Mouse (Mus musculus): ENCODE data around the gene Zfp800. TPM values are rescaled to one million over a fixed set of nuclear protein-coding genes. Genes with fewer than 3 reads are reported as not detected.

The Zfp800 gene
- polyA plus RNA-seq, 1 experiment from 2014 or later = 17.7 TPM

GRCm38 (mm10) chr6:28315208-28315607 lies 82.6 kb downstream of the Zfp800 start:
- no peak overlapping the region for H3K4me3 ChIP-seq (ENCODE audit: low read depth, low read length)
- H3K4me2 ChIP-seq = no peak overlapping the region
- H3K36me3 ChIP-seq (ENCODE audit: control insufficient read depth, insufficient read depth, low read length) = no peaks in the 10 kb centered on the region
- no peaks in the 10 kb centered on the region for H3K4me1 ChIP-seq (ENCODE audit: control insufficient read depth, insufficient read depth, low read length)
- H3K9ac ChIP-seq (ENCODE audit: low read depth, low read length) = no peak overlapping the region
- 80% methylated on average over 3 of the region's 3 CpGs for WGBS (ENCODE audit: insufficient replicate concordance)
- H3K27me3 ChIP-seq (ENCODE audit: control insufficient read depth, insufficient read depth, low read length) = no peaks in the 10 kb centered on the region
- H3K27ac ChIP-seq (ENCODE audit: low read depth, low read length) = no peak overlapping the region
- no peaks in the 10 kb centered on the region for H3K9me3 ChIP-seq (replicated peaks; ENCODE audit: control insufficient read depth, low read length)
- no peak for ATAC-seq (replicated peaks; ENCODE audit: insufficient number of reproducible peaks, low FRiP score, low TSS enrichment)

GRCm38 (mm10) chr6:28312067-28312466 lies 85.7 kb downstream of the Zfp800 start:
- Histone ChIP-seq H3K36me3 (ENCODE audit: control insufficient read depth, insufficient read depth, low read length) (no peaks in the 10 kb centered on the region), H3K9me3 (replicated peaks; ENCODE audit: control insufficient read depth, low read length) (no peaks in the 10 kb centered on the region), H3K4me3 (ENCODE audit: low read depth, low read length) (no peak overlapping the region), H3K9ac (ENCODE audit: low read depth, low read length) (no peak overlapping the region), H3K27me3 (ENCODE audit: control insufficient read depth, insufficient read depth, low read length) (no peaks in the 10 kb centered on the region), H3K4me2 (no peak overlapping the region), H3K4me1 (ENCODE audit: control insufficient read depth, insufficient read depth, low read length) (no peaks in the 10 kb centered on the region), H3K27ac (ENCODE audit: low read depth, low read length) (no peak overlapping the region)
- WGBS (ENCODE audit: insufficient replicate concordance) = 63% methylated on average over 2 of the region's 2 CpGs
- ATAC-seq (replicated peaks; ENCODE audit: insufficient number of reproducible peaks, low FRiP score, low TSS enrichment) = no peak

GRCm38 (mm10) chr6:28309692-28310091 lies 88.1 kb downstream of the Zfp800 start:
- Histone ChIP-seq H3K4me2 (no peak overlapping the region), H3K4me3 (ENCODE audit: low read depth, low read length) (no peak overlapping the region), H3K4me1 (ENCODE audit: control insufficient read depth, insufficient read depth, low read length) (no peaks in the 10 kb centered on the region), H3K27ac (ENCODE audit: low read depth, low read length) (no peak overlapping the region), H3K9me3 (replicated peaks; ENCODE audit: control insufficient read depth, low read length) (no peaks in the 10 kb centered on the region), H3K9ac (ENCODE audit: low read depth, low read length) (no peak overlapping the region), H3K36me3 (ENCODE audit: control insufficient read depth, insufficient read depth, low read length) (no peaks in the 10 kb centered on the region), H3K27me3 (ENCODE audit: control insufficient read depth, insufficient read depth, low read length) (no peaks in the 10 kb centered on the region)
- no peak for ATAC-seq (replicated peaks; ENCODE audit: insufficient number of reproducible peaks, low FRiP score, low TSS enrichment)

- Histone ChIP-seq H3K9me3 (replicated peaks; ENCODE audit: control insufficient read depth, low read length) (no peaks in the 10 kb centered on the region), H3K36me3 (ENCODE audit: control insufficient read depth, insufficient read depth, low read length) (no peaks in the 10 kb centered on the region), H3K9ac (ENCODE audit: low read depth, low read length) (no peak overlapping the region), H3K4me1 (ENCODE audit: control insufficient read depth, insufficient read depth, low read length) (no peaks in the 10 kb centered on the region), H3K4me3 (ENCODE audit: low read depth, low read length) (no peak overlapping the region), H3K4me2 (no peak overlapping the region), H3K27ac (ENCODE audit: low read depth, low read length) (no peak overlapping the region), H3K27me3 (ENCODE audit: control insufficient read depth, insufficient read depth, low read length) (no peaks in the 10 kb centered on the region)
- no peak for ATAC-seq (replicated peaks; ENCODE audit: insufficient number of reproducible peaks, low FRiP score, low TSS enrichment)
- 68% methylated on average over 3 of the region's 3 CpGs for WGBS (ENCODE audit: insufficient replicate concordance)
Observed at GRCm38 (mm10) chr6:28308929-28309328, 88.9 kb downstream of the Zfp800 start.

- Histone ChIP-seq H3K36me3 (ENCODE audit: control insufficient read depth, insufficient read depth, low read length) (no peaks in the 10 kb centered on the region), H3K4me3 (ENCODE audit: low read depth, low read length) (no peak overlapping the region), H3K27me3 (ENCODE audit: control insufficient read depth, insufficient read depth, low read length) (no peaks in the 10 kb centered on the region), H3K9ac (ENCODE audit: low read depth, low read length) (no peak overlapping the region), H3K9me3 (replicated peaks; ENCODE audit: control insufficient read depth, low read length) (no peaks in the 10 kb centered on the region), H3K4me1 (ENCODE audit: control insufficient read depth, insufficient read depth, low read length) (no peaks in the 10 kb centered on the region), H3K27ac (ENCODE audit: low read depth, low read length) (no peak overlapping the region), H3K4me2 (no peak overlapping the region)
- ATAC-seq (replicated peaks; ENCODE audit: insufficient number of reproducible peaks, low FRiP score, low TSS enrichment) = no peak
- 67% methylated on average over 2 of the region's 2 CpGs for WGBS (ENCODE audit: insufficient replicate concordance)
Observed at GRCm38 (mm10) chr6:28306702-28307101, 91.1 kb downstream of the Zfp800 start.

GRCm38 (mm10) chr6:28296306-28296705 lies 101.5 kb downstream of the Zfp800 start:
- H3K27me3 ChIP-seq (ENCODE audit: control insufficient read depth, insufficient read depth, low read length) = no peaks in the 10 kb centered on the region; the same call in 1 of the 2 replicates
- H3K9ac ChIP-seq (ENCODE audit: low read depth, low read length) = no peak overlapping the region
- H3K36me3 ChIP-seq (ENCODE audit: control insufficient read depth, insufficient read depth, low read length) = no peaks in the 10 kb centered on the region
- H3K4me3 ChIP-seq (ENCODE audit: low read depth, low read length) = no peak overlapping the region
- 20% methylated on average over 8 of the region's 8 CpGs for WGBS (ENCODE audit: insufficient replicate concordance)
- H3K27ac ChIP-seq (ENCODE audit: low read depth, low read length) = no peak overlapping the region
- no peaks in the 10 kb centered on the region for H3K9me3 ChIP-seq (replicated peaks; ENCODE audit: control insufficient read depth, low read length)
- H3K4me2 ChIP-seq = no peak overlapping the region; the same call in 1 of the 2 replicates
- H3K4me1 ChIP-seq (ENCODE audit: control insufficient read depth, insufficient read depth, low read length) = no peaks in the 10 kb centered on the region
- no peak for ATAC-seq (replicated peaks; ENCODE audit: insufficient number of reproducible peaks, low FRiP score, low TSS enrichment)

GRCm38 (mm10) chr6:28295581-28295980 lies 102.2 kb downstream of the Zfp800 start:
- no peak for ATAC-seq (replicated peaks; ENCODE audit: insufficient number of reproducible peaks, low FRiP score, low TSS enrichment)
- H3K4me2 ChIP-seq = no peak overlapping the region
- H3K27me3 ChIP-seq (ENCODE audit: control insufficient read depth, insufficient read depth, low read length) = no peaks in the 10 kb centered on the region; the same call in 1 of the 2 replicates
- no peaks in the 10 kb centered on the region for H3K36me3 ChIP-seq (ENCODE audit: control insufficient read depth, insufficient read depth, low read length)
- WGBS (ENCODE audit: insufficient replicate concordance) = 66% methylated on average over 7 of the region's 7 CpGs
- no peaks in the 10 kb centered on the region for H3K9me3 ChIP-seq (replicated peaks; ENCODE audit: control insufficient read depth, low read length)
- no peak overlapping the region for H3K27ac ChIP-seq (ENCODE audit: low read depth, low read length)
- no peak overlapping the region for H3K9ac ChIP-seq (ENCODE audit: low read depth, low read length)
- no peaks in the 10 kb centered on the region for H3K4me1 ChIP-seq (ENCODE audit: control insufficient read depth, insufficient read depth, low read length)
- no peak overlapping the region for H3K4me3 ChIP-seq (ENCODE audit: low read depth, low read length)

GRCm38 (mm10) chr6:28292810-28293209 lies 105.0 kb downstream of the Zfp800 start:
- H3K4me1 ChIP-seq (ENCODE audit: control insufficient read depth, insufficient read depth, low read length) = no peaks in the 10 kb centered on the region
- H3K9ac ChIP-seq (ENCODE audit: low read depth, low read length) = no peak overlapping the region
- no peaks in the 10 kb centered on the region for H3K36me3 ChIP-seq (ENCODE audit: control insufficient read depth, insufficient read depth, low read length)
- no peaks in the 10 kb centered on the region for H3K9me3 ChIP-seq (replicated peaks; ENCODE audit: control insufficient read depth, low read length)
- H3K27ac ChIP-seq (ENCODE audit: low read depth, low read length) = no peak overlapping the region
- no peak overlapping the region for H3K4me3 ChIP-seq (ENCODE audit: low read depth, low read length)
- no peak overlapping the region for H3K4me2 ChIP-seq
- H3K27me3 ChIP-seq (ENCODE audit: control insufficient read depth, insufficient read depth, low read length) = no peaks in the 10 kb centered on the region; the same call in 1 of the 2 replicates
- 68% methylated on average over 6 of the region's 6 CpGs for WGBS (ENCODE audit: insufficient replicate concordance)
- ATAC-seq (replicated peaks; ENCODE audit: insufficient number of reproducible peaks, low FRiP score, low TSS enrichment) = no peak

- ATAC-seq (replicated peaks; ENCODE audit: insufficient number of reproducible peaks, low FRiP score, low TSS enrichment) = no peak
Observed at GRCm38 (mm10) chr6:28279886-28280285, 117.9 kb downstream of the Zfp800 start.

More at GRCm38 (mm10) chr6:28279886-28280285, 117.9 kb downstream of the Zfp800 start:
- no peak overlapping the region for H3K4me3 ChIP-seq (ENCODE audit: low read depth, low read length)
- H3K4me2 ChIP-seq = no peak overlapping the region
- H3K27ac ChIP-seq (ENCODE audit: low read depth, low read length) = no peak overlapping the region
- 51% methylated on average over 2 of the region's 2 CpGs for WGBS (ENCODE audit: insufficient replicate concordance)
- no peaks in the 10 kb centered on the region for H3K4me1 ChIP-seq (ENCODE audit: control insufficient read depth, insufficient read depth, low read length)
- no peaks in the 10 kb centered on the region for H3K36me3 ChIP-seq (ENCODE audit: control insufficient read depth, insufficient read depth, low read length)
- H3K9ac ChIP-seq (ENCODE audit: low read depth, low read length) = no peak overlapping the region
- H3K9me3 ChIP-seq (replicated peaks; ENCODE audit: control insufficient read depth, low read length) = no peaks in the 10 kb centered on the region; the same call in 1 of the 2 replicates
- no peaks in the 10 kb centered on the region for H3K27me3 ChIP-seq (ENCODE audit: control insufficient read depth, insufficient read depth, low read length)
